Mouse (Mus musculus): Measurements from ENCODE around the gene Sipa1l3.
A peak's percentile ranks its signal among the peaks of the same experiment; 100 is the strongest.

Sipa1l3 gene

DNA sequence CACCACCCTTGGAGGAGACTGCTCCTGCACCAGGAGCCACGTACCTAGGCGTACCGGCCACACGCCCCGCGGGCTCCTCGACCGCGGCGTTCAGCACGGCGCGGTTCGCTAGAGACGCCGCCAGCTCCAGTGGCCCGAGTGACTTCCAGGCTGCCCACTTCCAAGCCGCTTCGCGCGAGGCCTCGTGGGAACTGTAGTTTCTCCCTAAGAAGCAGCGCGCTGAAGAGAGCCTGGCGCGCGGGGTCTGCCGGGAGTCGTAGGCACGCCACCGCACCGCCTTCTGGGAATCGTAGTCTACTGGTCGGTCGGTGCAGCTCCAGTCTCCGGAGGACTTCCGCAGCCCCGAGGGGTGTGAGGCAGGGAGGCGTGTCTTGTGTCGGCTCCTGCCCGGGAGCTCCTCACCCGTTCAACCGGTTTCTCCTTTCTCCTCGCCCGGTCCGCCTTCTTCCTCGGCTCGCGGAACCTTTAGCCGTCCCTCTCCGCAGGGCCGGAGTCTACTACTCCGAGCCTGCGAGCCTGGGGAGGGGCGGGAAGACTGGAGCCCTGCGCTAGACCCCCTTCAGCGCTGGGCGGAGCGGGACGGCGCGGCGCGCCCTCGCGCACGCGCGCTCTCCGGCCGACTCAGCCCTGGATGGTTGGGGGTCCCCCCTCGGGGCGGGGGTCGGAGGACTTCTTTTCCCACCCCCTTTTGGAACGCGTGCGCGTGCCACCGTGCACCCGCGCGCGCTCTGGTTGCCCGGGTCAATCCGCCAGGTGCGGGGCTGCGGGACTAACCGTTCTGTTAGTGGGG, at the start of gene Sipa1l3:
Gene Sipa1l3 (minus strand): TSS at position 221 of the 790 bp plus-strand sequence.
- peak; percentile 79 to 94 for DNase-seq (ENCODE audit: low spot score in 2 of 2)

GRCm38 (mm10) chr7:29563006-29563405, 44.6 kb upstream of the Sipa1l3 start:
- no peak for DNase-seq (ENCODE audit: low spot score in 2 of 2)

DNA sequence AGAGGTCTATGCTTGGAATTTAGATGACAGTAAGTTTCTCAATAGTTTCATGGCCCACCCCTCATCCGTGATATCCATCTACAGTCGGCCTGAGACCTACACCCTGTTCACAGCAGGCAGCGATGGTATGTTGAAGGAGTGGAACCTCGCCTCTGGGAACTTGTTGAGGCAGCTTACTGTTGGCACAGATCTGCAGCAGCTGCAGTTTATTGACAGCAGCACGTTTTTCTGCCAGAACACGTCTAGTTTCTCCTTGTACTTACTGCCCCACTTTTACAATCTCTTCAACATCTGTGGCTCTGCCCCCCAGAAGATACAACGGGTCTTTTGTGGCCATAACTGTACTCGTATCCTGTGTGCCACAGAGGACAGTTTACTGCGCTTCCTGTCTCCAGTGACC, 42.6 kb upstream of the Sipa1l3 start:
- no peak for DNase-seq (ENCODE audit: low spot score in 2 of 2)

DNA sequence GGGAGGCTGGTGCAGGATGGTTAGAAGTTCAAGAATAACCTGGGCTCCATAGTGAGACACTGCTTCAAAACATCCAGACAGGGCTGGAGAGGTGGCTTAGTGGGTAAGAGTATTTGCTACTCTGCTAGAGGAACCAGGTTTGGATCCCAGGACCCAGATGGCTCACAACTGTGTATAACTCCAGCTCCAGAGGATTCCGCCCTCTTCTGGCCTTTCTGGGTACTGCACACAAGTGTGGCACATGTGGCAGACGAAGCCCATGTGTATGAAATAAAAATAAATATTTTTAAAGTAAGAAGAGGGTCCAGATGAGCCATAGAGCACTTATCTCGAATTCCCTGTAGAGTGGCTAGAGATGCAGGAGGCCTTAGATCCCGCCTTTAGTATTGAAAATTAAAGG, 40.8 kb upstream of the Sipa1l3 start:
- peak; percentile 15 to 55 for DNase-seq (ENCODE audit: low spot score in 2 of 2)

DNA sequence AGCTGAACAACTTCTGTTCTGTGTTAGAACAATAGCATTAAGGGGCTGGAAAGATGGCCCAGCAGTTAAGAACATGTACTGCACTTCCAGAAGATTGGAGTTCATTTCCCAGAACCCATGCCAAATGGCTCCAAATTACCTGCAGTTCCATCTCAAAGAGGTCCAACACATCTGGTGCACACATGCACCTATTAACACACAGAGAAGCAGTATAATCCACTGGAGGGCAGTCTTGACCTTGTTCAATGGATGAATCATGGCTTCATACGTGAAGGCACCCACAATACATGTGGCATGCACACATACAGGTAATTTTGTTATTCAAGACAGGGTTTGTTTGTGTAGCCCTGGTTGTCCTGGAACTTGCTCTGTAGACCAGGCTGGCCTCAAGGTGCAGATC, 40.3 kb upstream of the Sipa1l3 start:
- DNase-seq (ENCODE audit: low spot score in 2 of 2): no peak

- no peak for DNase-seq (ENCODE audit: low spot score in 2 of 2)
Observed at GRCm38 (mm10) chr7:29556283-29556682, 37.8 kb upstream of the Sipa1l3 start.

DNA sequence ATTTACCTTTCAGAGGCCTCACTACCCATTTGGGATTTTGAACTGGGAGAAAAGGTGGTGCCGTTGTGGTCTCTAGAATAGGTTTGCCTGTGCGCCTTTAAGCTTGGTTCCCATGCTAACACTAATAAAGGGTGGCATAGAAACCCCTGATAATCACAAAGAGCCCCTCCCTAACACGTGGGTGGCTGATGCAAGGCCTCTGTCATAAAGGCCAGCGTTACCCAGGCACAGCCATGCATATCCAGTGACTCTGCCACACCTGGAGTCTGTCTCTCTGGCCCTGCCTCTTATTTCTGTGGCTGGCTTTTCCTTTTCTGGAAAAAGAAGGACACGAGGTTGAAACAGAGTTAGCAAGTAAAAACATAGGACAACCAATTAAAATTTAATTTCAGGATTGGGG, 37.1 kb upstream of the Sipa1l3 start:
- no peak for DNase-seq (ENCODE audit: low spot score in 2 of 2)

DNA sequence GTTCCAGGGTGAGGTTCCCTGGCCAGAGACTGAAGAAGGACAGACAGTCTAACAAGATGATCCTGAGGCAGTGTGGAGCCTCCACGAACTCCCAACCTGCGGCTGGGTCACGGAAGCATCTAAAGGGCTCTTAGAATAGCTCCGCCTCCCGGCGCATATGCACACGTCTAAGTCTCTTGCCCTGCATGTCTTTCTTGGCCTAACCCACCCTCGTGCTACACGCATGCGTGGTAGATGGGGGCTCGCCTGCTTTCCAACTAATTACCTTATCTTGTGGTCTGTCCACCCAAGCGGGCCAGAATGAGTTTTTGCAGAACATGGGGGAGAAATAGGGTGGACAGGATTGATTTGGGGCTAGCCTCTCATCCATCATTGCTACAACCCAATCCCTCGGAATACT, 36.6 kb upstream of the Sipa1l3 start:
- DNase-seq (ENCODE audit: low spot score in 2 of 2): no peak

- DNase-seq (ENCODE audit: low spot score in 2 of 2): no peak
Observed at GRCm38 (mm10) chr7:29550691-29551090, 32.2 kb upstream of the Sipa1l3 start.

- no peak for DNase-seq (ENCODE audit: low spot score in 2 of 2)
Observed at GRCm38 (mm10) chr7:29541608-29542007, 23.2 kb upstream of the Sipa1l3 start.

- no peak for DNase-seq (ENCODE audit: low spot score in 2 of 2)
Observed at GRCm38 (mm10) chr7:29541186-29541585, 22.7 kb upstream of the Sipa1l3 start.

DNA sequence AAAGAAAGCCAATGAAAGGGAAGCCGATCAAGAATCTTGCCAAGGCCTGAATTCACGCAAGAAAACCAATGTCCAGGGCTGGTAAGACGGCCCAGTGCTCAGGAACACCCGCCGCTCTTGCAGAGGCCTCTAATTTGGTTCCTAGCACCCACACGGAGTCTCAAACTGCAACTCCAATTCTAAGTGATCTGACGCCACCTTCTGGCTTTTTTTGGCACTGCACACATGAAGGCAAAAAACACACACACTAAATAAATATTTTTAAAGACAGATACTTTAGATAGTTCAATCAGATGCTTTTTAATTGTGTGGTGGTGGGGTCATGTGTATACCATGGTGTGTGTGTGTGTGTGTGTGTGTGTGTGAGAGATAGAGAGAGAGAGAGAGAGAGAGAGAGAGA, 22.2 kb upstream of the Sipa1l3 start:
- no peak for DNase-seq (ENCODE audit: low spot score in 2 of 2)

DNA sequence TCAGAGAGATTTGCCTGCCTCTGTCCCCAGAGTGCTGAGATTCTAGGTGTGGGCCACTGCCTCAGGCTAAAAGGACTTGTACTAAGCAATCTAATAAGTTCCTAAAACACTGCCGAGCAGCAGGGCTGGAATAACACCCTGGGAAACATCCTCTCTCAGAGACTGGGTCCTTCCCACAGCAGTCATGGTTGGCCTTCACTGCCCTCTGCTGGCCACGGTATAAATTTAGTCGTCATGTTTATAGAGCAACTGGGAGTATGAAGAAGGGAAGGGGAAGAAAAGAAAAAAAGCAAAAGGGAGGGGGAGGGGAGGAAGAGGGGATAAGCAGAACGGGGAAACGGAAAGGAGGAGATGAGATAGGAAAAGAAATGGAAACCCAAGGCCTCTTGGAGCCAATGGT, 5.3 kb upstream of the Sipa1l3 start:
- DNase-seq (ENCODE audit: low spot score in 2 of 2): peak; percentile 28 to 71

DNA sequence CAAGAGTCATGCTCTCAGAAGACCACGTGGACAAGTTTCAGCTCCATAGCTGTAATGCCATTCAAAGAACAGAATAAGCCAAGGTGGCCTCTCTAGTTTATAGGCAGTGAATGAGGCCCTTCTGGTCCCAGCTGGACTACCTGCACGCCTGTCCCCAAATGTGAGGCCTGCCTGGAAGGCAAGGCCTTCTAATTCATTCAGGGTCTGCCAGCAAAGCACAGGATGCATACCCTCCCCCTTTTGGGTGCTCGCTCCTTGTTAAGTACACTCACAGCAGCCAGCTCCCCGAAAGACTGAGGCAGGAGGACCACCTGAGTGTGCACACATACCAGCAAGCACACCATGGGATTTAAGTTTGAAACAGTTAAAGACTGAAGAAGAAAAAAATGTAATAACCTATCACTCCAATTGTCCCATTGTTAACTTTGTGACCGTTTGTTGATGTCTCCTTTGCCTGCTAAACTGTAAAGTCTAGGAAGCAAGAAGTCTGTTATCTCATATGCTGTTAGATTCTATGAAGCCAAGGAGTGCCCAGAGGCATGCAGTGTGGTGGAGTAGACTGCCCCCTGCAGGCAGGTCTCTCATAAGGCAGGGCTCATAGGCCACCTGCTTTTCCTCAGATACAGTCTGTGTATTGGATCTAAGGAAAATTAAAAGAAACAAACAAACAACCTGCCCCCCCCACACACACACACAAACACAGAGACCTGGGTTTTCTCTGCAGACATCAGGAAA, 3.6 kb upstream of the Sipa1l3 start:
- peak; percentile 52 to 83 for DNase-seq (ENCODE audit: low spot score in 2 of 2)

GRCm38 (mm10) chr7:29521365-29521764, 2.9 kb upstream of the Sipa1l3 start:
- no peak for DNase-seq (ENCODE audit: low spot score in 2 of 2)

DNA sequence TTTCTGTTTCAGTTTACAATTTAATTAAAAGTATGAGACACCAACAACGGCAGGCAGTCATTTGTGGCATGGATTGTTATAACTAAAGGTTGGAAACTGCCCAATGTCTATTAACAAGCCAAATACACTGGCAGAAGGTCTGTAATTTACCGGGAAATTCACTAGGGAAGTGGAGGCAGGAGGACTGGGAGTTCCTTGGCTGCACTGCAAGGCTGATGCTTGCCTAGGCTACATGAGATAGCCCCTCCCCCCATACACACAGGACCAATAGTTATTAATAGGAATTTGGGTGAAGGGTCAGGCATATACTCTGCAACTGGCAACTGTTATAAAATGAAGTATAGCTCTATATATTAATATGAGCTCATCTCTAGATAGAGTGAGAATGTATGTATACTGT, 2.4 kb upstream of the Sipa1l3 start:
- no peak for DNase-seq (ENCODE audit: low spot score in 2 of 2)

- DNase-seq (ENCODE audit: low spot score in 2 of 2): no peak
Observed at GRCm38 (mm10) chr7:29519211-29519550, 740 bp upstream of the Sipa1l3 start.

DNA sequence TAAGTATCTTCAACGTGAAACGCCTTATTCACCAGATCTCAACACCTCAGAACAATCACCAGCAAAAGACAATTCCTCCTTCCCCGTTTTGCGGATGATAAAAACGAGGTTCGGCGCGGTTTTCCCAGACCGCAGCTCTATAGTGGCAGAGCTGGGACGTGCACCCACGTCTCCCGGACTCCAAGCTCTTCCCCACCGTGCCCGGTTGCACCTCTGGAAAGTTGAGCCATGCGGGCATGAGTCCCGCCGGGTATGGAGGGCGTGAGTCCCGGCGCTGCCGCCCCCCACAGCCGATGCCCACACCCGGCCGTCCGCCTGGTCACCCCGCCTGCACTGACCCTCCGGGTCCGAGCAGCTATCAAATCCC, 404 bp downstream of the Sipa1l3 start:
- DNase-seq (ENCODE audit: low spot score in 2 of 2): no peak

DNA sequence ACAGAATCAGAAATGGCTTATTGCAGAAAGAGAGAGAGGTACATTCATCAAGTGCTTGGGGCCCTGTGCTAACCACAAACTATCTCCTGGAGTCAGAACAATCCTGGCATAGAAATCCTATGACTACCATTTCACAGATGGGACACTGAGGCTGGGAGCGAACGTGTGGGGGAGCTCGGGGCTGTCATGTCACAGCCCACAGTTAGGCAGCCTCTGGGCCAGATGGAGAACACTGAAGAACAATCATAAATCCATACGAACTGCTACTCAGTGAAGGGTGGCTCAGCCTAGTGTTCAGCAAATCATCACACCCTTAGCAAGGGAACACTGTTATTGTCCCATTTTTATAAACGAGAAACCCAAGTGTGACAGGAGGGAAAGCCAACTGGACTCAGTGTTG, 1.3 kb downstream of the Sipa1l3 start:
- no peak for DNase-seq (ENCODE audit: low spot score in 2 of 2)

- DNase-seq (ENCODE audit: low spot score in 2 of 2): no peak
Observed at GRCm38 (mm10) chr7:29515652-29516051, 2.8 kb downstream of the Sipa1l3 start.

DNA sequence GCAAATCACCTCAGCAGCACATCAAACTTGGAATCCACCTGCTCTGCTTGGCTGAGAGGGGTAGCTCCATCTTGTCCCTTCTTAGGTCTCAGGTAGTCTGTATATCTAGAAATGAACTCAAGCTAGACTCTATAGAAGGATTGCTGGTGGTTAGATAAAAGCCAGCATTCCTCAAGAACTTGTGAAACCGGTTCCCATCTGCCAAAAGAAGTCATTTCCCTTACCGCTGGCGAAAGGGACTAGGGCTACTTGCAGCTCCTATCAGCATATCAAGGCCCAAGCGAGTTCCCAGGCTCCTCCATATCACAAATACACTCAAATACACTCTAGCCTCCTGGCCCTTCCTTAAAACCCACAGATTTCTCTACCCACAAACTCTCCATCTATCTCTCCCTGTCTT, 5.7 kb downstream of the Sipa1l3 start:
- no peak for DNase-seq (ENCODE audit: low spot score in 2 of 2)

- no peak for DNase-seq (ENCODE audit: low spot score in 2 of 2)
Observed at GRCm38 (mm10) chr7:29511598-29512275, 6.7 kb downstream of the Sipa1l3 start.

GRCm38 (mm10) chr7:29508522-29508921, 9.9 kb downstream of the Sipa1l3 start:
- DNase-seq (ENCODE audit: low spot score in 2 of 2): no peak

All from spleen, postnatal 10 days (tissue).